Mouse (Mus musculus): ENCODE data around the gene Timeless. TPM values are rescaled to one million over a fixed set of nuclear protein-coding genes. Genes with fewer than 3 reads are reported as not detected.

Timeless gene
- polyA plus RNA-seq, 1 experiment from 2014 or later: 8.6 TPM

GRCm38 (mm10) chr10:128244121-128244520 is 12.3 kb downstream of the Timeless start:
- H3K4me1 ChIP-seq (replicated peaks; ENCODE audit: control insufficient read depth, insufficient read depth, low read length): no peaks in the 10 kb centered on the region
- WGBS: 93% methylated on average over 15 of the region's 15 CpGs
- ATAC-seq: no peak
- no peak overlapping the region for H3K9ac ChIP-seq (ENCODE audit: low read depth, low read length)
- no peak for TF ChIP-seq CTCF (IDR thresholded peaks at IDR 0.05; ENCODE audit: low read depth)
- H3K27me3 ChIP-seq (replicated peaks; ENCODE audit: control insufficient read depth, insufficient read depth, low read length): no peaks in the 10 kb centered on the region
- H3K4me3 ChIP-seq (ENCODE audit: low read depth, low read length): no peak overlapping the region
- H3K4me2 ChIP-seq (replicated peaks; ENCODE audit: low read depth): no peak overlapping the region
- no peaks in the 10 kb centered on the region for H3K9me3 ChIP-seq (ENCODE audit: control insufficient read depth)
- peak overlapping the region; percentile 46; the same call in 1 of the 2 replicates for H3K27ac ChIP-seq (ENCODE audit: low read depth, low read length)
- peaks cover 28% of the 10 kb centered on the region for H3K36me3 ChIP-seq (ENCODE audit: control insufficient read depth, insufficient read depth)

- no peak overlapping the region for H3K27ac ChIP-seq (ENCODE audit: low read depth, low read length)
- peaks cover 53% of the 10 kb centered on the region for H3K36me3 ChIP-seq (ENCODE audit: control insufficient read depth, insufficient read depth)
- H3K4me2 ChIP-seq (replicated peaks; ENCODE audit: low read depth): no peak overlapping the region; the same call in 1 of the 2 replicates
Observed at GRCm38 (mm10) chr10:128247020-128247732, 15.3 kb downstream of the Timeless start.

DNA sequence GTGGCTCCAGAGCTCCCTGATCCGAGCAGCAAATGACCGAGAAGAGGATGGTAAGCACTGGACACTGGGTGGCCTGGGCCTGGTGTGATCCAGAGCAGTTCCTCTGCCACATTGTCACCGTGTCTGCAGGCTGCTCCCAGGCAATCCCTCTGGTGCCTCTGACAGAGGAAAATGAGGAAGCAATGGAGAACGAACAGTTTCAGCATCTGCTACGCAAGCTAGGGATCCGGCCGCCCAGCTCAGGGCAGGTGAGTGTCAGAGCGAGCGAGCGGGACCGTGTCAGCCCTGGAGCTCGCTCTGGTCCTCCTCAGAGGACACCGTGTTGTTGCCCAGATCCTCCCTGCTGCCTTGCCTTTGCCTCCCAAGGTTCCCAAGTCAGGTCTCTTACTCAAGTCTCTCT is 18.7 kb downstream of the Timeless start:
- Histone ChIP-seq H3K4me2 (replicated peaks; ENCODE audit: low read depth) (no peak overlapping the region), H3K27ac (ENCODE audit: low read depth, low read length) (no peak overlapping the region), H3K36me3 (ENCODE audit: control insufficient read depth, insufficient read depth) (peaks cover 45% of the 10 kb centered on the region), H3K9ac (ENCODE audit: low read depth, low read length) (no peak overlapping the region), H3K27me3 (replicated peaks; ENCODE audit: control insufficient read depth, insufficient read depth, low read length) (no peaks in the 10 kb centered on the region), H3K4me3 (ENCODE audit: low read depth, low read length) (no peak overlapping the region), H3K4me1 (replicated peaks; ENCODE audit: control insufficient read depth, insufficient read depth, low read length) (no peaks in the 10 kb centered on the region), H3K9me3 (ENCODE audit: control insufficient read depth) (no peaks in the 10 kb centered on the region)
- WGBS: 92% methylated on average over 13 of the region's 13 CpGs
- no peak for ATAC-seq
- no peak for TF ChIP-seq CTCF (IDR thresholded peaks at IDR 0.05; ENCODE audit: low read depth)

More at GRCm38 (mm10) chr10:128247020-128247732, 15.3 kb downstream of the Timeless start:
- H3K9me3 ChIP-seq (ENCODE audit: control insufficient read depth): no peaks in the 10 kb centered on the region
- no peak for TF ChIP-seq CTCF (IDR thresholded peaks at IDR 0.05; ENCODE audit: low read depth)
- ATAC-seq: no peak
- 77% methylated on average over 17 of the region's 17 CpGs for WGBS
- no peak overlapping the region for H3K9ac ChIP-seq (ENCODE audit: low read depth, low read length)
- H3K4me3 ChIP-seq (ENCODE audit: low read depth, low read length): no peak overlapping the region
- no peaks in the 10 kb centered on the region for H3K4me1 ChIP-seq (replicated peaks; ENCODE audit: control insufficient read depth, insufficient read depth, low read length)
- H3K27me3 ChIP-seq (replicated peaks; ENCODE audit: control insufficient read depth, insufficient read depth, low read length): no peaks in the 10 kb centered on the region

GRCm38 (mm10) chr10:128253677-128254255 is 21.9 kb downstream of the Timeless start, which contains the start of gene Apon:
TSS of gene Apon (plus strand) at chr10:128254096.
- H3K4me1 ChIP-seq (replicated peaks; ENCODE audit: control insufficient read depth, insufficient read depth, low read length): no peaks in the 10 kb centered on the region

GRCm38 (mm10) chr10:128255925-128256324 is 24.1 kb downstream of the Timeless start:
- ATAC-seq: no peak
- Histone ChIP-seq H3K4me1 (replicated peaks; ENCODE audit: control insufficient read depth, insufficient read depth, low read length) (no peaks in the 10 kb centered on the region), H3K9me3 (ENCODE audit: control insufficient read depth) (no peaks in the 10 kb centered on the region), H3K4me3 (ENCODE audit: low read depth, low read length) (no peak overlapping the region), H3K9ac (ENCODE audit: low read depth, low read length) (no peak overlapping the region), H3K27me3 (replicated peaks; ENCODE audit: control insufficient read depth, insufficient read depth, low read length) (no peaks in the 10 kb centered on the region), H3K27ac (ENCODE audit: low read depth, low read length) (no peak overlapping the region), H3K36me3 (ENCODE audit: control insufficient read depth, insufficient read depth) (peaks cover 16% of the 10 kb centered on the region), H3K4me2 (replicated peaks; ENCODE audit: low read depth) (no peak overlapping the region)
- 85% methylated on average over 8 of the region's 8 CpGs for WGBS
- no peak for TF ChIP-seq CTCF (IDR thresholded peaks at IDR 0.05; ENCODE audit: low read depth)

More at GRCm38 (mm10) chr10:128253677-128254255, 21.9 kb downstream of the Timeless start, which contains the start of gene Apon:
- Histone ChIP-seq H3K27ac (ENCODE audit: low read depth, low read length) (no peak within 1 kb of the TSS), H3K4me2 (replicated peaks; ENCODE audit: low read depth) (no peak within 1 kb of the TSS), H3K9ac (ENCODE audit: low read depth, low read length) (no peak within 1 kb of the TSS), H3K9me3 (ENCODE audit: control insufficient read depth) (no peaks in the 10 kb centered on the region), H3K27me3 (replicated peaks; ENCODE audit: control insufficient read depth, insufficient read depth, low read length) (no peaks in the 10 kb centered on the region), H3K36me3 (ENCODE audit: control insufficient read depth, insufficient read depth) (peaks cover 31% of the 10 kb centered on the region), H3K4me3 (ENCODE audit: low read depth, low read length) (no peak within 1 kb of the TSS)
- 60% methylated on average over 4 of the region's 4 CpGs for WGBS
- TF ChIP-seq CTCF (IDR thresholded peaks at IDR 0.05; ENCODE audit: low read depth): no peak
- no peak for ATAC-seq

- no peaks in the 10 kb centered on the region for H3K9me3 ChIP-seq (ENCODE audit: control insufficient read depth)
- no peaks in the 10 kb centered on the region for H3K27me3 ChIP-seq (replicated peaks; ENCODE audit: control insufficient read depth, insufficient read depth, low read length)
- no peak overlapping the region for H3K4me3 ChIP-seq (ENCODE audit: low read depth, low read length)
- H3K9ac ChIP-seq (ENCODE audit: low read depth, low read length): no peak overlapping the region
- no peak for ATAC-seq
- H3K4me2 ChIP-seq (replicated peaks; ENCODE audit: low read depth): no peak overlapping the region
- no peaks in the 10 kb centered on the region for H3K4me1 ChIP-seq (replicated peaks; ENCODE audit: control insufficient read depth, insufficient read depth, low read length)
- H3K36me3 ChIP-seq (ENCODE audit: control insufficient read depth, insufficient read depth): peaks cover 12% of the 10 kb centered on the region
- no peak for TF ChIP-seq CTCF (IDR thresholded peaks at IDR 0.05; ENCODE audit: low read depth)
- H3K27ac ChIP-seq (ENCODE audit: low read depth, low read length): no peak overlapping the region
- WGBS: 82% methylated on average over 8 of the region's 8 CpGs
Observed at GRCm38 (mm10) chr10:128256328-128256727, 24.5 kb downstream of the Timeless start.

Measured in intestine, postnatal 0 days (tissue).